Mouse (Mus musculus) cortical plate, adult 2 months (tissue): ENCODE measurements around the gene Nemf. TPM values are rescaled to one million over a fixed set of nuclear protein-coding genes. Genes with fewer than 3 reads are reported as not detected.
"Not testable (repeated sequence)": the region's sequence is repeated elsewhere in the genome, so short reads cannot be mapped to it uniquely, and the experiment has no call there.

ENCODE experiments used
- H3K27ac ChIP-seq: fragments of 200-500 bp; 2 replicates; pipeline ENCODE4 v1.5.1; 2012; ENCODE audit warnings: low read length, control low read depth, inconsistent platforms; ENCODE audit not compliant: insufficient read depth
- H3K4me1 ChIP-seq: fragments of 200-500 bp; 2 replicates; pipeline ENCODE4 v1.6.1; 2011; ENCODE audit warnings: low read length; ENCODE audit not compliant: control insufficient read depth, insufficient read depth
- H3K4me3 ChIP-seq: fragments of 200-500 bp; 2 replicates; pipeline ENCODE4 v1.5.1; 2011; ENCODE audit warnings: mild to moderate bottlenecking, low read length, control low read depth; ENCODE audit not compliant: insufficient read depth
- CTCF ChIP-seq: fragments of 200-500 bp; IDR thresholded peaks from 2 replicates; pipeline ENCODE4 v1.5.1; 2011; ENCODE audit warnings: mild to moderate bottlenecking, control low read depth, low read length; ENCODE audit not compliant: insufficient read depth; ENCODE audit errors: extremely low read depth
- POLR2A ChIP-seq: fragments of 200-500 bp; IDR thresholded peaks from 2 replicates; pipeline ENCODE4 v1.6.1; 2011; ENCODE audit warnings: mild to moderate bottlenecking, low read length, control low read depth; ENCODE audit not compliant: insufficient read depth; ENCODE audit errors: extremely low read depth
- polyA plus RNA-seq: library from polyadenylated mRNA; depleted of rRNA; stranded (reverse); fragments of >200 nt; gene quantifications from 2 replicates; pipeline ENCODE4 v1.2.3, GENCODE M21; 2012

Gene Nemf
- polyA plus RNA-seq, 1 experiment = 33.7 TPM

GRCm38 (mm10) chr12:69363899-69364762 is 7.2 kb upstream of the Nemf start:
- Histone ChIP-seq H3K4me1 (peaks cover 1% of the 10 kb centered on the region; the same call in 1 of the 2 replicates), H3K4me3 (peak overlapping the region; percentile 52), H3K27ac (no peak overlapping the region)
- peak; percentile 57; the same call in 1 of the 2 replicates for TF ChIP-seq POLR2A
- no peak for TF ChIP-seq CTCF

- H3K27ac ChIP-seq, H3K4me3 ChIP-seq, H3K4me1 ChIP-seq: not testable (repeated sequence)
Observed at GRCm38 (mm10) chr12:69363110-69363509, 6.1 kb upstream of the Nemf start.

DNA sequence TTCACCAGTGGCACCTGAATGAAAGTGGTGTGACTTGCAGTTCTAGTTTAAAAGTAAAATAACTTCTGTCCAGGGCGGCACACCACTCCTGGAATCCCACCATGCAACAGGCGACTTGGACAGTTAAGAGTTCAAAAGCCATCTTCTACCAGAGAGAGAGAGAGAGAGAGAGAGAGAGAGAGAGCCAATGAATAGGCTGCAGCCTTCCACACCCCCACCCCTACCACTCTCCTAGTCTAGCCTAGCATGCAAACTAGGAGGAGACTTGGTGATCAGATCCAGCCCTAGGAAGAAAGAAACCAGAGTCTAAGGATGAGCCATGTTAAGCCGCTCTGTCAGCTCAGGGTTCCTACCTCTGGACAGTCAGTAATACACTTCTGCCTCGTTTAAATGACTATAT is 5.4 kb upstream of the Nemf start:
- Histone ChIP-seq H3K4me3 (no peak overlapping the region; the same call in 1 of the 2 replicates), H3K27ac (no peak overlapping the region)
- TF ChIP-seq CTCF (no peak), POLR2A (no peak)

GRCm38 (mm10) chr12:69361919-69362318 is 5.0 kb upstream of the Nemf start:
- no peak for TF ChIP-seq CTCF
- TF ChIP-seq POLR2A = no peak
- H3K4me3 ChIP-seq = peak overlapping the region; percentile 49
- peaks cover 1% of the 10 kb centered on the region; the same call in 1 of the 2 replicates for H3K4me1 ChIP-seq
- H3K27ac ChIP-seq = peak overlapping the region; percentile 58

More for the DNA sequence above, 5.4 kb upstream of the Nemf start:
- H3K4me1 ChIP-seq = peaks cover 1% of the 10 kb centered on the region; the same call in 1 of the 2 replicates

DNA sequence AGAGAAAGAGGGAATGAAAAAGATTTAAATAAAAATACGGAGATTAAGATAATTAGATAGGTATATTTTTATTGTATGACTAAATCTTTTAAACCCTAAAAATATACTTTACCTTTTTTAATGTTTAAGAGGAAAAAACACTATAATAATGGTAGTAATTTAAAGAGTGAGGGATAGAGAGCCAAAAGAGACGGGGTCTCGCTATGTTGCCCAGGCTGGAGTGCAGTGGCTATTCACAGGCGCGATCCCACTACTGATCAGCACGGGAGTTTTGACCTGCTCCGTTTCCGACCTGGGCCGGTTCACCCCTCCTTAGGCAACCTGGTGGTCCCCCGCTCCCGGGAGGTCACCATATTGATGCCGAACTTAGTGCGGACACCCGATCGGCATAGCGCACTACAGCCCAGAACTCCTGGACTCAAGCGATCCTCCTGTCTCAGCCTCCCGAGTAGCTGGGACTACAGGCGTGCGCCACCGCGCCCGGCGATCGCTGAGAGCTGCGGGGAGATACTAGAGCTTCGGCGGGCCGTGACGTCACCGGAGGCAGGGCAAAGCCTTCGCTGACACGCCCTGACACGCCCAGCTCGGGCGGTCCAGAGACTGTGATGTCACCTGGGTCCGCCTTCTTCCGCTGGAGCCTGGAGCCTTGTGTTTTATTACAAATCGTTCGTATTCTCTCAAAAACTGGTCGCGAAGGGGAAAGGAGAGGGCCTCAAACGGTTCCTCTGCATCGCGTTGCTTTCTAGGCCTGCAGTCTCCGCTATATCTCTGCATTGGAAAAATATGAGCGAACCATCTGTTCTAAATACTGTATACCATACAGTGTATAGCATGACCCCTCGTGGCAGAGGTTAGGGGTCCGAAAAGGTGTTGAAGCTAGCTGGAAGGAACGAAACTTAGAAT is 4.3 kb upstream of the Nemf start:
- TF ChIP-seq POLR2A = peak; percentile 90
- Histone ChIP-seq H3K27ac (peak overlapping the region; percentile 58), H3K4me3 (peak overlapping the region; percentile 49)
- H3K4me1 ChIP-seq = not testable (repeated sequence)

- H3K4me1 ChIP-seq = peaks cover 1% of the 10 kb centered on the region; the same call in 1 of the 2 replicates
- TF ChIP-seq POLR2A (no peak), CTCF (peak; percentile 26; the same call in 1 of the 2 replicates)
- no peak overlapping the region for H3K27ac ChIP-seq
- H3K4me3 ChIP-seq = no peak overlapping the region
Observed at GRCm38 (mm10) chr12:69360655-69360996, 3.7 kb upstream of the Nemf start.

- H3K4me1 ChIP-seq = no peaks in the 10 kb centered on the region; the same call in 1 of the 2 replicates
- TF ChIP-seq POLR2A = no peak
- TF ChIP-seq CTCF = no peak
- no peak overlapping the region for H3K27ac ChIP-seq
- peak overlapping the region; percentile 82 for H3K4me3 ChIP-seq
Observed at GRCm38 (mm10) chr12:69357300-69357646, 308 bp upstream of the Nemf start.

GRCm38 (mm10) chr12:69351685-69352084 is 5.3 kb downstream of the Nemf start:
- no peak for TF ChIP-seq POLR2A
- no peak for TF ChIP-seq CTCF
- Histone ChIP-seq H3K27ac (no peak overlapping the region), H3K4me1 (no peaks in the 10 kb centered on the region; the same call in 1 of the 2 replicates), H3K4me3 (no peak overlapping the region)

- Histone ChIP-seq H3K4me1 (no peaks in the 10 kb centered on the region), H3K4me3 (no peak overlapping the region), H3K27ac (no peak overlapping the region)
- no peak for TF ChIP-seq POLR2A
- no peak for TF ChIP-seq CTCF
Observed at GRCm38 (mm10) chr12:69349928-69350327, 7.0 kb downstream of the Nemf start.
